Mouse (Mus musculus): Measurements from ENCODE around the gene Frmpd4. TPM values are rescaled to one million over a fixed set of nuclear protein-coding genes. Genes with fewer than 3 reads are reported as not detected.

Gene Frmpd4
- polyA plus RNA-seq, 1 experiment: not detected

GRCm38 (mm10) chrX:167523151-167523550 lies 1053.9 kb downstream of the Frmpd4 start:
- Histone ChIP-seq H3K4me1 (ENCODE audit: control insufficient read depth, insufficient read depth, insufficient read length, low read length) (no peaks in the 10 kb centered on the region), H3K4me3 (ENCODE audit: insufficient read depth, low read depth, low read length) (no peak overlapping the region), H3K27ac (replicated peaks; ENCODE audit: low read depth, low read length) (no peak overlapping the region)

GRCm38 (mm10) chrX:167522528-167522927 lies 1054.5 kb downstream of the Frmpd4 start:
- H3K4me3 ChIP-seq (ENCODE audit: insufficient read depth, low read depth, low read length): no peak overlapping the region
- no peaks in the 10 kb centered on the region for H3K4me1 ChIP-seq (ENCODE audit: control insufficient read depth, insufficient read depth, insufficient read length, low read length)
- H3K27ac ChIP-seq (replicated peaks; ENCODE audit: low read depth, low read length): no peak overlapping the region

GRCm38 (mm10) chrX:167518440-167518839 lies 1058.6 kb downstream of the Frmpd4 start:
- no peak overlapping the region for H3K4me3 ChIP-seq (ENCODE audit: insufficient read depth, low read depth, low read length)
- no peak overlapping the region for H3K27ac ChIP-seq (replicated peaks; ENCODE audit: low read depth, low read length)
- no peaks in the 10 kb centered on the region for H3K4me1 ChIP-seq (ENCODE audit: control insufficient read depth, insufficient read depth, insufficient read length, low read length)

- no peak overlapping the region for H3K27ac ChIP-seq (replicated peaks; ENCODE audit: low read depth, low read length)
- H3K4me3 ChIP-seq (ENCODE audit: insufficient read depth, low read depth, low read length): no peak overlapping the region
- H3K4me1 ChIP-seq (ENCODE audit: control insufficient read depth, insufficient read depth, insufficient read length, low read length): no peaks in the 10 kb centered on the region
These were observed 1079.3 kb downstream of the Frmpd4 start for GRCm38 (mm10) chrX:167497780-167498179.

GRCm38 (mm10) chrX:167492265-167492664 lies 1084.8 kb downstream of the Frmpd4 start:
- Histone ChIP-seq H3K4me1 (ENCODE audit: control insufficient read depth, insufficient read depth, insufficient read length, low read length) (no peaks in the 10 kb centered on the region), H3K27ac (replicated peaks; ENCODE audit: low read depth, low read length) (no peak overlapping the region), H3K4me3 (ENCODE audit: insufficient read depth, low read depth, low read length) (no peak overlapping the region)

GRCm38 (mm10) chrX:167491589-167492207 lies 1085.3 kb downstream of the Frmpd4 start:
- Histone ChIP-seq H3K4me1 (ENCODE audit: control insufficient read depth, insufficient read depth, insufficient read length, low read length) (no peaks in the 10 kb centered on the region), H3K27ac (replicated peaks; ENCODE audit: low read depth, low read length) (no peak overlapping the region), H3K4me3 (ENCODE audit: insufficient read depth, low read depth, low read length) (no peak overlapping the region)

GRCm38 (mm10) chrX:167483409-167484177 lies 1093.4 kb downstream of the Frmpd4 start:
- no peak overlapping the region for H3K27ac ChIP-seq (replicated peaks; ENCODE audit: low read depth, low read length)
- H3K4me1 ChIP-seq (ENCODE audit: control insufficient read depth, insufficient read depth, insufficient read length, low read length): no peaks in the 10 kb centered on the region
- no peak overlapping the region for H3K4me3 ChIP-seq (ENCODE audit: insufficient read depth, low read depth, low read length)

GRCm38 (mm10) chrX:167477636-167478035 lies 1099.4 kb downstream of the Frmpd4 start:
- H3K4me1 ChIP-seq (ENCODE audit: control insufficient read depth, insufficient read depth, insufficient read length, low read length): no peaks in the 10 kb centered on the region
- no peak overlapping the region for H3K27ac ChIP-seq (replicated peaks; ENCODE audit: low read depth, low read length)

GRCm38 (mm10) chrX:167434883-167435282 lies 1142.1 kb downstream of the Frmpd4 start:
- no peak overlapping the region for H3K4me3 ChIP-seq (ENCODE audit: insufficient read depth, low read depth, low read length)
- no peak overlapping the region for H3K27ac ChIP-seq (replicated peaks; ENCODE audit: low read depth, low read length)
- H3K4me1 ChIP-seq (ENCODE audit: control insufficient read depth, insufficient read depth, insufficient read length, low read length): no peaks in the 10 kb centered on the region

More at GRCm38 (mm10) chrX:167477636-167478035, 1099.4 kb downstream of the Frmpd4 start:
- no peak overlapping the region for H3K4me3 ChIP-seq (ENCODE audit: insufficient read depth, low read depth, low read length)

- Histone ChIP-seq H3K4me3 (ENCODE audit: insufficient read depth, low read depth, low read length) (no peak overlapping the region), H3K4me1 (ENCODE audit: control insufficient read depth, insufficient read depth, insufficient read length, low read length) (no peaks in the 10 kb centered on the region), H3K27ac (replicated peaks; ENCODE audit: low read depth, low read length) (no peak overlapping the region)
These were observed 1143.1 kb downstream of the Frmpd4 start for GRCm38 (mm10) chrX:167433950-167434349.

Other genes with a start within 250 kb of the Frmpd4 start
- gene Msl3, start 96.7 kb upstream of the Frmpd4 start, polyA plus RNA-seq (2012; ENCODE audit: insufficient read depth, insufficient read length, missing spikeins): 21.9 and 22.7 TPM in 2 replicates
- gene Arhgap6, start 217.9 kb upstream of the Frmpd4 start, polyA plus RNA-seq (2012; ENCODE audit: insufficient read depth, insufficient read length, missing spikeins): 1.5 and 1.9 TPM in 2 replicates